Mouse (Mus musculus) splenic B cell, adult 2 months (primary cell): ENCODE measurements around the gene Mrpl53.
A peak's percentile ranks its signal among the peaks of the same experiment; 100 is the strongest.

Experiments
- DNase-seq: peaks from one replicate; pipeline ENCODE4 v3.0.0-alpha.2; 2011; ENCODE audit warnings: low read depth, low spot score
- H3K27me3 ChIP-seq: 2 replicates; pipeline ENCODE4 v1.6.1; 2012; ENCODE audit warnings: mild to moderate bottlenecking, low read length, moderate library complexity, mixed read lengths; ENCODE audit not compliant: control insufficient read depth, poor library complexity, insufficient read depth, severe bottlenecking
- H3K36me3 ChIP-seq: 2 replicates; pipeline ENCODE4 v1.6.1; 2012; ENCODE audit warnings: mild to moderate bottlenecking, low read length, moderate library complexity, mixed read lengths; ENCODE audit not compliant: control insufficient read depth, poor library complexity, insufficient read depth, severe bottlenecking

Gene Mrpl53

GRCm38 (mm10) chr6:83108762-83109668, at the start of gene Mrpl53:
Gene Mrpl53, plus strand, starts transcription at chr6:83109040.
- DNase-seq = peak; percentile 76
- H3K27me3 ChIP-seq = no peaks in the 10 kb centered on the region
- H3K36me3 ChIP-seq = peaks cover 3% of the 10 kb centered on the region; the same call in 1 of the 2 replicates

DNA sequence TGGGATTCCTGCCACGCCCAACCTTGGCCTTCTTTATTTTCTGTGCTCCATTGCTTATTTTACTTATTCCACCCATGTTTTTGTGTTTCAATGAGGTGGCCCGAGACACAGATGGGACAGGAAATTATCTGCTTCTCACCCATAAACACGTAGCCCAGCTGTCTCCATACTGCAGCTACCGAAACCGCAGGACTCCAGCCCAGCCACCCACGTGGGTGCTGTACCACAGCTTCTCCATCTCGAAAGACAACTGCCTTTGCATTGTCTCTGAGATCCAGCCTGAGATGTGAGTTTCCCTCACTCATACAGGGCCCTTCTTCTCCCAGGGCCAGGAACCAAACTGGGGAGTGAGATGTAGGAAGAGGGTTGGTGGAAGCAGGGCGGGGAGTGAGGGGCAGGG, 42.8 kb upstream of the Mrpl53 start:
- DNase-seq = peak; percentile 27
- Histone ChIP-seq H3K27me3 (peaks cover 5% of the 10 kb centered on the region), H3K36me3 (no peaks in the 10 kb centered on the region)

DNA sequence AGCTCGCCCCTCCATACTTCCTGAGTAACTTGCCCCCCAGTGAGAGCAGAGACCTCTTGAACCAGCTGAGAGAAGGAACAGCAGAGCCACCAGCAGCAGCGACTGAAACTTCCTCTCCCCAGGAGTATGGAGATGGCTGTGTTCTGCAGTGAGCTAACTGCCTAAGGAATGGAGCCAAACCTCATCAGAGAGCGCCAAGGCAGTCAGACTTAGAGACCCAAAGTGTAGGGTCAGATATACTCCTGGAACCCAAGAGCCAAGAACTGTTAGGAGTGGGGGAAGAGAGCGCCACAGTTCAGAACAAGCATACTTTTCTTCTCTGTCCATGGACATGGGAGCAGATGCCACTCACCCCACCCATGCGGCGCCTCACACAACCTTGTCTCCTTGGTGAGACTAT, 42.4 kb upstream of the Mrpl53 start:
- no peak for DNase-seq
- Histone ChIP-seq H3K27me3 (peaks cover 7% of the 10 kb centered on the region), H3K36me3 (no peaks in the 10 kb centered on the region)

GRCm38 (mm10) chr6:83068221-83068620, 40.6 kb upstream of the Mrpl53 start:
- Histone ChIP-seq H3K36me3 (no peaks in the 10 kb centered on the region), H3K27me3 (peaks cover 7% of the 10 kb centered on the region)
- no peak for DNase-seq

DNA sequence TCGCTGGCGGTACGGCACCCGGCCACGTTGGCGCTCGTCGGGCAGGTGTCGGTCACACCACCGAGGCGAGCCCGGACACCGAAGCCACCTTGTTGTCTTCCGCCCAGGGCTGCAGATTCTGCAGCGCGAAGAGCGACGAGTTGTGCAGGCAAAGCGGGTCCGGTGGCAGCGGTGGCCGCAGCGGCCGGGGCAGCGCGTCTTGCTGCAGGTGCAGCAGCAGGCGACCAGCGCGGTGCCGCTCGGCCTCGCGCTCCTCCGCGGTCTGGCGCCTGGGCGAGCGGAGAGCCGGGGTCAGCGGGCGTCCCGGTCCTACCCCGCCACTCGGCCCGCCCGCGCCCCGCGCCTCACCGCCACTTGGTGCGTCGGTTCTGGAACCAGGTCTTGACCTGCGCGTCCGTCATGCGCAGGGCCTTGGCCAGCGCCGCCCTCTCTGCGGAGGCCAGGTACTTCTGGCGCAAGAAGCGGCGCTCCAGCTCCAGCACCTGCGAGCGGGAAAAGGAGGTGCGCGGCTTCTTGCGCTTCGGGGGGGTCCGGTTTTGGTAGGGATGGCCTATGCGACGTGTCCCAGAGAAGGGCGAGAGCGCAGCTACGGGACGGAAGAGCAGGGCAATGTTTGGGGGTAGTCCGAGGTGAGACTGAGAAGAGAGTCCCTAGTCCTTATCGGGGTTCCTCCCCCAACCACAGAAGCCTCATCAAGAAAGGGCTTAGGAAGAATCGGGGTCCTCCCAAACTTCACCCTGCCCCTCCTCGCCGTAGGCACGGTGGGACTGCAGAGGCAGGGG, 39.9 kb upstream of the Mrpl53 start:
- DNase-seq = peak; percentile 27
- no peaks in the 10 kb centered on the region for H3K36me3 ChIP-seq
- H3K27me3 ChIP-seq = peaks cover 9% of the 10 kb centered on the region

DNA sequence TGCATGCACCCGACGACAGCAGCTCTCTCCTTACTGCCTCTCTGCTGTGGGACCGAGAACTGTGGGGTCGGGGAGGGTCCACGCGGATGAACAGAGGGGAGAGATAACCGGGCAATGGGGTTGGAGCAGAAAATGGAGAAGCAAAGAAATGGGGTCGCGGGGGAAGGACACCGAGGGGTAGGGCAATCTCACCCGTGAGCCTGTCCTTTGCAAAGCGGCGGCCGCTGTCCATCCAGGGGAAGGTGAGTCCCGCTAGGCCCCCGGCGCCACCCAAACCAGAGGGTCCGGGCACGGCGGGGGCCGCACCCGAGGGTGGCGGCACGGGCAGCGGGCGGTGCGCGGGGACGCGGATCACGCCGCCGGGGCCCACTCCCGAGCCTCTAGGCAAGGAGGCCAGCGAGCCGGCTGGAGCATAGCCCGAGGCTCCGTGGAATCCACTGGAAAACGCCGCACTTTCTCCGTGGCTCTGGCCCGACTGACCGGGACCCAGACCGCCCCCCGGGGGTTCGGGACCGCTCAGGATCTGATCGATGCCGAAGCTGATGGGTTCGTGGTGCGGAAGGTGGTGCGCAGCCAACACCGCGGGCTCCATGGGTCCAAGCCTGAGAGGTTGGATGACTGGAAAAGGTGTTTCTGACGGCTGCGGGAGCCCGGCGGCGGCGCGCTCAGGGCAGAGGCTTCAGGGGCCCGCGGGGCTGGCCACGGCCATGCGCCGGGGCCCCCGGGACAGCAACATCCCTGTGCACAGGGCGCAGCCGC, 39.2 kb upstream of the Mrpl53 start:
- Histone ChIP-seq H3K27me3 (peaks cover 9% of the 10 kb centered on the region), H3K36me3 (no peaks in the 10 kb centered on the region)
- no peak for DNase-seq

DNA sequence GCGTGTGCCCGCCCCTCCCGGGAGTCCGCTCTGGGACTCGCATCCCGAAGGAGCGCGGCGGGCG, 38.8 kb upstream of the Mrpl53 start, which contains the start of gene Tlx2:
Gene Tlx2 (minus strand): TSS at position 47 of the 64 bp plus-strand sequence.
- H3K27me3 ChIP-seq = peaks cover 9% of the 10 kb centered on the region
- DNase-seq = no peak

GRCm38 (mm10) chr6:83070311-83071219, 38.3 kb upstream of the Mrpl53 start:
- DNase-seq = peak; percentile 50
- no peaks in the 10 kb centered on the region for H3K36me3 ChIP-seq

More for the DNA sequence above, 38.8 kb upstream of the Mrpl53 start, which contains the start of gene Tlx2:
- H3K36me3 ChIP-seq = no peaks in the 10 kb centered on the region

GRCm38 (mm10) chr6:83071220-83071619, 37.6 kb upstream of the Mrpl53 start:
- H3K36me3 ChIP-seq = no peaks in the 10 kb centered on the region
- H3K27me3 ChIP-seq = peaks cover 9% of the 10 kb centered on the region
- DNase-seq = no peak

More at GRCm38 (mm10) chr6:83070311-83071219, 38.3 kb upstream of the Mrpl53 start:
- H3K27me3 ChIP-seq = peaks cover 9% of the 10 kb centered on the region

DNA sequence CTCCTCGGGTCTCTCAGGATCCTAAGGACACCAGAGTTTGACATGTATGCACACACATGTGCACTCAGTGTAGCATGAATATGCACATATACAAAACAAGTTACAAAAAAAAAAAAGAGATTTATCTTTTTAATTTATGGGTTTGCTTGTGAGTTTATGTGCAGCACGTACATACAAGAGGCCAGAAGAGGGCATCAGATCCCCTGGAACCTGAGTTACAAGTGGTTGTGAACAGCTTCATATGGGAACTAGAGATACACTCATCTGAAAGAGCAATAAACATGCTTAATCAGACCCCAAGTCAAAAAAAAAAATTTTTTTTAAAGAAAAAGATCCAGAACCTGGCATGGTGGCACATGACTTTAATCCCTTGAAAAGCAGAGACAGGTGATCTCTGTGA, 33.9 kb upstream of the Mrpl53 start:
- H3K36me3 ChIP-seq = no peaks in the 10 kb centered on the region
- DNase-seq = peak; percentile 60

DNA sequence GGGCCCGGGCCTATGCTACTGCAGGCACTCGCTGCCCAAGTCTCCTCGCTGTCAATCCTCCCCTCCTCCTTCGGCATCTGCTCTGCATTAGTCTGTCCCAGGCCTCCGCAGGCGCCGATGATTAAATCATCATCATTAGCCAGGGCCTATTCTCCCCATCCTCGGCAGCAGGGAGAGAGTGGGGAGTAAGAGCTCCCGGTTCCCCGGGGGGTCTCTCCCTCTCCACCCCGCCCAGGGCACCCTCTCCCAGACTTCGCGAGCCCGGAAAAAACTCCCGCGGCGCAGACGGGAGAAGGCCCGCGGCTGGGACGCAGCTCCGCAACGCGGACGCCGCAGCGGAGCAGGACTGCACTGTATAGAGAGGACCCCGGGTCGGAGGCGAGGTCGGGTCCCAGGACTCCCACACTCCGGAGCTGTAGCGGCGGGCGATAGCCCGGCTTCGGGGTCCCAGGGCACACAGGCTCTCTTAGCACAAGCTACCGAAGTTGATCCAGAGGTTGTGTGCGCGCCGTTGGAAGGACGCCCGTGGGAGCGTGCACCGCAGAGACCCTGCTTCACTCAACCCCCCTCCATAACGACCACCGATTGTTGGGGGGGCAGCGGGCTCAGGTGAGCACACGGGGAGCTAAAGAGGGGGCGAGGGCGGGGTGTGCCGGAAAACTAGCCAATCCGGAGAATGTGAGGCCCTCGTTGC, 31.1 kb upstream of the Mrpl53 start, which contains the start of gene Pcgf1:
Gene Pcgf1 (plus strand): TSS at position 240 of the 694 bp plus-strand sequence.
- no peak for DNase-seq
- H3K27me3 ChIP-seq = peaks cover 3% of the 10 kb centered on the region; the same call in 1 of the 2 replicates
- 0 out of 2 replicates have a peak, but pooled peaks cover 4% of the 10 kb centered on the region for H3K36me3 ChIP-seq

More for the DNA sequence above, 33.9 kb upstream of the Mrpl53 start:
- peaks cover 6% of the 10 kb centered on the region; the same call in 1 of the 2 replicates for H3K27me3 ChIP-seq

- peaks cover 2% of the 10 kb centered on the region; the same call in 1 of the 2 replicates for H3K27me3 ChIP-seq
These were observed 30.4 kb upstream of the Mrpl53 start for GRCm38 (mm10) chr6:83078324-83078858.

GRCm38 (mm10) chr6:83080210-83080609, 28.6 kb upstream of the Mrpl53 start:
- Histone ChIP-seq H3K27me3 (no peaks in the 10 kb centered on the region), H3K36me3 (0 out of 2 replicates have a peak, but pooled peaks cover 4% of the 10 kb centered on the region)
- DNase-seq = no peak

More at GRCm38 (mm10) chr6:83078324-83078858, 30.4 kb upstream of the Mrpl53 start:
- H3K36me3 ChIP-seq = 0 out of 2 replicates have a peak, but pooled peaks cover 4% of the 10 kb centered on the region
- peak; percentile 99 for DNase-seq
